In the genomic region with DNA sequence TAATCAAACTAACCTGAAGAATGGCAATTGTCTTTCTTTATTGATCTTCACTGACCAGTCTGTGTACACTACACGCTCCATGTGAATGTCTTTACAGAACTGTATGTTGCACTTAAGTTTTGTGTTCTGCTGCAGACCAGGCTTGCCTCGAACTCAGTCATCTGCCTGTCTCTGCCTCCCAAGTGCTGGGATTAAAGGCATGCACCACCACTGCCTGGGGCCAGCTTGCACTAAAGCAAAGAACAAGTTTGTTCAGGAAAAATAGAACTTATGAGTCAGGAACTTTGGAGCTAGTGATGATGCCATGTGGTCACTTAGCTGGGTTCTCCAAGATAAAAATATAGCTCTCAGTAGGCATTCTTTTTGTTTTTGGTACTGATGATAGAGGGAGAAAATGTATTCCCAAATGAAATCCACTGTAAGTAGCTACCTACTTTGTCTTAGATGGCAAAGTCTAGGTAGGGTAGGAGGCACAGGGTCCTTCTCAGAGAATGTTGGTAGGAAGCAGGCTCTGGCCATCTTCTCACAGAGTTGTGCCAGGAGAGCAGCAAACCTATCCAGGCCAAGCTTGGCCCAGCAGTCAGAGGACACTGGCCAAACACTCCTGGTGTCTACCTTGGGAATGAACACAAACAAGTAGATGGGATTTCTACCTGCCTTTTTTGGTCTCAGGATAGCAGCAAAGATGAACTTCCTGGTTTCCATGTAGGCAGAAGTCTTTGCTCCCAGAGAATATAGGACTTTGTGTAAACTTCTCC, we compare ENCODE assay signal across 25 mouse cellular contexts. TPM values are rescaled to one million over a fixed set of nuclear protein-coding genes. Genes with fewer than 3 reads are reported as not detected.
DNase-seq lines count a peak whose midpoint lies in the region; ATAC-seq and TF ChIP-seq lines count a peak whose summit lies in the region.
"Had no signal": no experiment of that assay in that cellular context is flagged by ENCODE, and none has a peak within 500 bp of the region (broad histone marks: within the 10 kb centered on the region; RNA-seq: fewer than 3 reads in every experiment).

No protein-coding gene starts in this region.

- peak; percentile 90 for DNase-seq in heart, adult 11 months
- no peak for DNase-seq in heart, adult 9 months (ENCODE audit: low spot score in 2 of 2)
- peak; percentile 3 for DNase-seq in lung, postnatal 25 days (ENCODE audit: low spot score)
- DNase-seq in lung, postnatal 0 days (ENCODE audit: low spot score), result no peak
- DNase-seq in limb, embryonic 10.5 days (ENCODE audit: low spot score), result peak; percentile 25
- DNase-seq: adrenal gland, adult 8-10 months; adrenal gland, postnatal 14 days; adrenal gland, postnatal 36 days; B cell, adult 2 months; cerebellum, adult 11-12 months; cerebellum, adult 2 months; cerebellum, adult 9-10 months; cerebellum, postnatal 10 days; cerebellum, postnatal 25 days had no signal

- no peak for ATAC-seq in lung, postnatal 0 days
- ATAC-seq: activated CD4-positive, CD25-positive, alpha-beta regulatory T cell, adult 4 months; CD4-positive, CD25-positive, alpha-beta regulatory T cell, adult 4 months; forebrain, embryonic 13.5 days; forebrain, embryonic 15.5 days; Patski had no signal

- H3K9me3 ChIP-seq in lung, postnatal 0 days (ENCODE audit: low read length), result no peaks in the 10 kb centered on the region
- no peaks in the 10 kb centered on the region for H3K9me3 ChIP-seq in limb, embryonic 10.5 days (replicated peaks)
- H3K9me3 ChIP-seq: forebrain, embryonic 13.5 days; G1E had no signal

- no peaks in the 10 kb centered on the region for H3K4me1 ChIP-seq in lung, postnatal 0 days (ENCODE audit: insufficient read depth, low read depth, low read length)
- no peaks in the 10 kb centered on the region for H3K4me1 ChIP-seq in limb, embryonic 10.5 days
- H3K4me1 ChIP-seq: embryonic facial prominence, embryonic 10.5 days; embryonic facial prominence, embryonic 12.5 days; forebrain, embryonic 13.5 days; forebrain, embryonic 15.5 days had no signal

- no peak for TF ChIP-seq EP300 in lung, postnatal 0 days (IDR thresholded peaks at IDR 0.05)

- no peak overlapping the region for H3K27ac ChIP-seq in lung, postnatal 0 days (ENCODE audit: low read length)
- H3K27ac ChIP-seq in limb, embryonic 10.5 days, result no peak overlapping the region
- H3K27ac ChIP-seq: embryonic facial prominence, embryonic 10.5 days; embryonic facial prominence, embryonic 12.5 days; forebrain, embryonic 13.5 days; forebrain, embryonic 15.5 days had no signal

- no peaks in the 10 kb centered on the region for H3K36me3 ChIP-seq in lung, postnatal 0 days (ENCODE audit: insufficient read depth, low read length)
- no peaks in the 10 kb centered on the region for H3K36me3 ChIP-seq in limb, embryonic 10.5 days
- H3K36me3 ChIP-seq: embryonic facial prominence, embryonic 10.5 days; embryonic facial prominence, embryonic 12.5 days; forebrain, embryonic 15.5 days; G1E had no signal

- TF ChIP-seq CTCF in lung, postnatal 0 days (IDR thresholded peaks at IDR 0.05), result no peak

- H3K4me3 ChIP-seq in lung, postnatal 0 days (ENCODE audit: low read depth, low read length), result no peak overlapping the region
- no peak overlapping the region for H3K4me3 ChIP-seq in limb, embryonic 10.5 days
- H3K4me3 ChIP-seq: embryonic facial prominence, embryonic 10.5 days; embryonic facial prominence, embryonic 12.5 days; forebrain, embryonic 13.5 days; forebrain, embryonic 15.5 days had no signal

- WGBS in lung, postnatal 0 days, result 58% methylated on average over 2 of the region's 2 CpGs
- 69% methylated on average over 2 of the region's 2 CpGs for WGBS in limb, embryonic 10.5 days

- no peak overlapping the region for H3K4me2 ChIP-seq in lung, postnatal 0 days (replicated peaks; ENCODE audit: low read depth, low read length)
- H3K4me2 ChIP-seq: embryonic facial prominence, embryonic 12.5 days; forebrain, embryonic 13.5 days; forebrain, embryonic 15.5 days had no signal

- H3K27me3 ChIP-seq in lung, postnatal 0 days (replicated peaks; ENCODE audit: insufficient read depth, low read length), result no peaks in the 10 kb centered on the region
- H3K27me3 ChIP-seq in limb, embryonic 10.5 days (ENCODE audit: low read depth, poor library complexity, severe bottlenecking), result no peaks in the 10 kb centered on the region
- H3K27me3 ChIP-seq: embryonic facial prominence, embryonic 12.5 days; forebrain, embryonic 13.5 days; forebrain, embryonic 15.5 days had no signal

- H3K9ac ChIP-seq in lung, postnatal 0 days (replicated peaks; ENCODE audit: low read depth), result no peak overlapping the region
- H3K9ac ChIP-seq: embryonic facial prominence, embryonic 12.5 days; forebrain, embryonic 13.5 days; forebrain, embryonic 15.5 days had no signal

RNA-seq across cellular contexts. Expression of gene AW822073, which starts 14.8 kb away (rescaled TPM):
- polyA plus RNA-seq in lung, postnatal 0 days (2015; fragmentation: Nextera tagmentation; extraction: Ambion mirVana), result not detected in 2 replicates
- polyA plus RNA-seq in limb, embryonic 10.5 days (2016; fragmentation: Nextera tagmentation; extraction: Ambion mirVana), result not detected in 2 replicates
- polyA plus RNA-seq: activated CD4-positive, CD25-positive, alpha-beta regulatory T cell, adult 4 months; CD4-positive, CD25-positive, alpha-beta regulatory T cell, adult 4 months; cerebellum, adult 2 months; cortical plate, adult 2 months; embryonic facial prominence, embryonic 10.5 days; embryonic facial prominence, embryonic 12.5 days; embryonic facial prominence, embryonic 14.5 days; forebrain, embryonic 11.5 days; forebrain, embryonic 13.5 days; forebrain, embryonic 15.5 days; G1E; Patski had no signal

RNA-seq across cellular contexts. Expression of gene Duxf3, which starts 22.6 kb away (rescaled TPM):
- not detected in 2 replicates for polyA plus RNA-seq in lung, postnatal 0 days (2015; fragmentation: Nextera tagmentation; extraction: Ambion mirVana)
- not detected in 2 replicates for polyA plus RNA-seq in limb, embryonic 10.5 days (2016; fragmentation: Nextera tagmentation; extraction: Ambion mirVana)
- polyA plus RNA-seq: cerebellum, adult 2 months; embryonic facial prominence, embryonic 10.5 days; embryonic facial prominence, embryonic 12.5 days; embryonic facial prominence, embryonic 14.5 days; forebrain, embryonic 11.5 days; forebrain, embryonic 13.5 days; forebrain, embryonic 15.5 days; G1E; Patski had no signal

RNA-seq across cellular contexts. Expression of gene Gm4981, which starts 26.6 kb away (rescaled TPM):
- not detected in 2 replicates for polyA plus RNA-seq in lung, postnatal 0 days (2015; fragmentation: Nextera tagmentation; extraction: Ambion mirVana)
- not detected in 2 replicates for polyA plus RNA-seq in limb, embryonic 10.5 days (2016; fragmentation: Nextera tagmentation; extraction: Ambion mirVana)
- polyA plus RNA-seq: activated CD4-positive, CD25-positive, alpha-beta regulatory T cell, adult 4 months; CD4-positive, CD25-positive, alpha-beta regulatory T cell, adult 4 months; cerebellum, adult 2 months; embryonic facial prominence, embryonic 10.5 days; embryonic facial prominence, embryonic 12.5 days; embryonic facial prominence, embryonic 14.5 days; forebrain, embryonic 11.5 days; forebrain, embryonic 13.5 days; forebrain, embryonic 15.5 days; G1E; Patski had no signal

RNA-seq across cellular contexts. Expression of gene Gcc2, which starts 45.4 kb away (rescaled TPM):
- polyA plus RNA-seq in lung, postnatal 0 days (2015; fragmentation: Nextera tagmentation; extraction: Ambion mirVana), result 91.7 and 98.0 TPM in 2 replicates
- 45.4 and 61.4 TPM in 2 replicates for polyA plus RNA-seq in limb, embryonic 10.5 days (2016; fragmentation: Nextera tagmentation; extraction: Ambion mirVana)

Comparison
In these comparisons a context has a peak if more than half of its experiments do, and no peak if none do; other contexts are left out.
1. DNase-seq: peak in heart, adult 11 months (single experiment), lung, postnatal 25 days (single experiment) and limb, embryonic 10.5 days (single experiment); none in heart, adult 9 months (0 of 2) and lung, postnatal 0 days (single experiment).